Mouse (Mus musculus) liver, embryonic 16.5 days (tissue): ENCODE data around the gene Spock3. TPM values are rescaled to one million over a fixed set of nuclear protein-coding genes. Genes with fewer than 3 reads are reported as not detected.
"Not testable (repeated sequence)": the region's sequence is repeated elsewhere in the genome, so short reads cannot be mapped to it uniquely, and the experiment has no call there.

ENCODE experiments used
- ATAC-seq: fragments of 200-750 bp; cut with Nextera tagmentation; 2 replicates; pipeline ENCODE4 v1.8.0; 2017; ENCODE audit warnings: low read depth, mild to moderate bottlenecking, moderate number of reproducible peaks, moderate library complexity
- H3K27ac ChIP-seq: fragments of 300-500 bp; sonication (generic); 2 replicates; pipeline ENCODE4 v1.5.1; 2014; ENCODE audit warnings: mild to moderate bottlenecking, low read length
- H3K27me3 ChIP-seq: fragments of 300-500 bp; sonication (generic); 2 replicates; pipeline ENCODE4 v1.6.1; 2014; ENCODE audit warnings: low read depth, low read length, mixed read lengths; ENCODE audit not compliant: control insufficient read depth, insufficient read depth
- H3K36me3 ChIP-seq: fragments of 300-500 bp; sonication (generic); 2 replicates; pipeline ENCODE4 v1.6.1; 2014; ENCODE audit warnings: mild to moderate bottlenecking; ENCODE audit not compliant: control insufficient read depth, insufficient read depth
- H3K4me1 ChIP-seq: fragments of 300-500 bp; sonication (generic); 2 replicates; pipeline ENCODE4 v1.6.1; 2014; ENCODE audit warnings: low read depth, low read length, mixed read lengths; ENCODE audit not compliant: control insufficient read depth
- H3K4me2 ChIP-seq: fragments of 300-500 bp; sonication (generic); 2 replicates; pipeline ENCODE4 v1.6.1; 2014; ENCODE audit warnings: low read depth, low read length, mixed read lengths
- H3K4me3 ChIP-seq: fragments of 300-500 bp; sonication (generic); 2 replicates; pipeline ENCODE4 v1.5.1; 2014; ENCODE audit warnings: low read depth, mild to moderate bottlenecking, low read length
- H3K9ac ChIP-seq: fragments of 300-500 bp; sonication (generic); 2 replicates; pipeline ENCODE4 v1.6.1; 2014; ENCODE audit warnings: low read depth, low read length
- H3K9me3 ChIP-seq: fragments of 300-500 bp; sonication (generic); replicated peaks from 2 replicates; pipeline ENCODE4 v1.6.1; 2016; ENCODE audit warnings: low read length; ENCODE audit not compliant: control insufficient read depth
- WGBS: fragments of 180-500 bp; shearing (Covaris S2); extraction: QIAGEN DNeasy Blood & Tissue Kit; methylation state at CpG from one replicate; pipeline ENCODE4 v1.1.7; 2014; ENCODE audit not compliant: insufficient replicate concordance; 5-methylcytosine and 5-hydroxymethylcytosine counted together
- polyA plus RNA-seq: library from polyadenylated mRNA; unstranded; fragments of >200 nt; fragmentation: Nextera tagmentation; extraction: Ambion mirVana; gene quantifications from 2 replicates; pipeline ENCODE4 v1.2.1, GENCODE M21; 2015

Gene Spock3
- polyA plus RNA-seq, 1 experiment from 2014 or later, result 0.12 TPM

DNA sequence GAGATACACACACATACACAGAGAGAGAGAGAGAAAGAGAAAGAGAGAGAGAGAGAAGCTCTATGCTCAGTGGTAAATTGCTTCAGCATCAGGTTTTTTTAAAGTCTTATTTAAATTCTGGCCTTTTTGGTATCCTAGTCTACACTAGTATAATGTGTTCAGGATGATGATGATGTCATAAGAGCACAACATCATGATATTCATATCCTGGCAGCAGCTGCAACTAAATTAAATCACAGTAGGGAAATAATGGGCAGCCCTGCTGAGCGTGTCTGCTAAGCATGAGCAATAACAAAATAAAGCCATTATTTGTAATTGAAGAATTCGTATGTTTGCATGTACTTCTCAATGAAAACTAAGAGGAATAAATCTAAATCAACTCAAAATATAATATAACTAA is 169.7 kb downstream of the Spock3 start:
- 51% methylated on average over 2 of the region's 2 CpGs for WGBS
- Histone ChIP-seq H3K9me3 (no peaks in the 10 kb centered on the region), H3K4me3 (no peak overlapping the region), H3K36me3 (no peaks in the 10 kb centered on the region), H3K4me2 (no peak overlapping the region), H3K9ac (no peak overlapping the region), H3K27ac (no peak overlapping the region), H3K27me3 (no peaks in the 10 kb centered on the region), H3K4me1 (no peaks in the 10 kb centered on the region)
- no peak for ATAC-seq

DNA sequence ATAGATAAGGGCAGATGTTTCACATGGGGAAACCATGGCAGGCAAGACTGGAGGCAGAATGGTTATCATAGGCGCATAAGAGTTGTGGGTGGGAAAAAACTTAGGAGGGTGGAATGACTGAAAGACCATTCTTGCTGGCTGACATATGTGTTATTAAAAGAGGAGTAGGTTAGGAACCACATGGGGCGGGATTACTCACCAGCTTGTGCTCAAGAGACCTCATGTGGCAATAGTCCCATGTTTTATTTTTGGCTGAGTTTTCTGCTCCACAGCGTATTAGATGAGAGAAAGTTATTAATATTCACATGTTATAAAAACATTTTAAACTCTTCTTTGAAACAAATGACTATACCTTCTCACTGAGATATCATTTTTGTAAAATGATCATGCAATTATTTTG is 184.6 kb downstream of the Spock3 start:
- no peaks in the 10 kb centered on the region for H3K4me1 ChIP-seq
- no peak overlapping the region for H3K4me3 ChIP-seq
- H3K9me3 ChIP-seq, result no peaks in the 10 kb centered on the region
- H3K4me2 ChIP-seq, result no peak overlapping the region
- ATAC-seq, result no peak
- no peak overlapping the region for H3K9ac ChIP-seq
- no peaks in the 10 kb centered on the region for H3K36me3 ChIP-seq
- 65% methylated on average over 3 of the region's 3 CpGs for WGBS
- no peaks in the 10 kb centered on the region for H3K27me3 ChIP-seq
- no peak overlapping the region for H3K27ac ChIP-seq

DNA sequence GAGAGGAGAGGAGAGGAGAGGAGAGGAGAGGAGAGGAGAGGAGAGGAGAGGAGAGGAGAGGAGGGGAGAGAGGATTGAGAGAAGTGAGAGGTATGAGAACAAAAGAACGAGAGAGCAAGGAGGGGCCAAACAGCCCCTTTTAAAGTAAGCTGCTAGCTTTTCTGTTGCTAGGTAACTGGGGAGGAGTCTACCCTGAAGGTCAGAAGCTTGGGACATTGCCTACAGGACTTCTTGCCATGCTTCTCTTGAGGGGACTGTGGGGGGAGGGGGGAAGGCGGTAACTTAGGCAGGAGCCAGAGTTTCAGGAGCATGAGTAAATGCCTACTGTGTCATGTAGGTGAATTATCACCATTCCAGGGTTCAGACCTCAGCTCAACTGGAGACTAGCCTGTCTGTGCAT is 213.1 kb downstream of the Spock3 start:
- H3K27ac ChIP-seq, H3K4me3 ChIP-seq, H3K9ac ChIP-seq, H3K4me2 ChIP-seq, H3K9me3 ChIP-seq, H3K4me1 ChIP-seq, H3K27me3 ChIP-seq, ATAC-seq, H3K36me3 ChIP-seq: not testable (repeated sequence)
- 63% methylated on average over 2 of the region's 2 CpGs for WGBS

DNA sequence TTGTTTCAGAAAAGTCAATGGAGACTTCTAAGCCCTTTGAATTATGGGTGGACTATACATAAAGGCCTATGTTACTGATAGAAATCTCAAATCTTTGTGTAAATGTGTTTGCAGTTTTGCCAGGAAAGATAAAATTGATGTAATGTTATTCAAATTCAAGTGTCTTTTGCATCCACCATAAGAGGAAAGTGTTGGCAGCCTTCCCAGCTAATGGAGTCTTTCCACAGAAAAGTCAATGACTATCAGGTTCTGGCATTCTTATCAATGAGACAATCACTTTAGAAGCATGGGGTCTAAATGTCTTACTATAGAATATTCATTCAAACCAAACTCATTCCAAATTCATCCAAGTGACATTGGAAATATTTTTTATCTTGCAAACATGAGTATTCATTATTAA is 214.5 kb downstream of the Spock3 start:
- Histone ChIP-seq H3K9me3 (no peaks in the 10 kb centered on the region), H3K27ac (no peak overlapping the region), H3K4me1 (no peaks in the 10 kb centered on the region), H3K4me3 (no peak overlapping the region), H3K9ac (no peak overlapping the region), H3K4me2 (no peak overlapping the region), H3K36me3 (no peaks in the 10 kb centered on the region), H3K27me3 (no peaks in the 10 kb centered on the region)
- ATAC-seq, result no peak

- no peak overlapping the region for H3K9ac ChIP-seq
- no peak overlapping the region for H3K27ac ChIP-seq
- no peaks in the 10 kb centered on the region for H3K36me3 ChIP-seq
- no peaks in the 10 kb centered on the region for H3K9me3 ChIP-seq
- no peak overlapping the region for H3K4me3 ChIP-seq
- no peaks in the 10 kb centered on the region for H3K27me3 ChIP-seq
- ATAC-seq, result no peak
- H3K4me1 ChIP-seq, result no peaks in the 10 kb centered on the region
- H3K4me2 ChIP-seq, result no peak overlapping the region
These were observed 219.1 kb downstream of the Spock3 start for GRCm38 (mm10) chr8:63169956-63170355.

- Histone ChIP-seq H3K4me2 (no peak overlapping the region), H3K4me1 (no peaks in the 10 kb centered on the region), H3K4me3 (no peak overlapping the region), H3K27me3 (no peaks in the 10 kb centered on the region), H3K9ac (no peak overlapping the region), H3K27ac (no peak overlapping the region), H3K9me3 (no peaks in the 10 kb centered on the region), H3K36me3 (no peaks in the 10 kb centered on the region)
- no peak for ATAC-seq
- WGBS, result 80% methylated on average over 1 of the region's 1 CpGs
These were observed 230.5 kb downstream of the Spock3 start for GRCm38 (mm10) chr8:63181272-63181671.

DNA sequence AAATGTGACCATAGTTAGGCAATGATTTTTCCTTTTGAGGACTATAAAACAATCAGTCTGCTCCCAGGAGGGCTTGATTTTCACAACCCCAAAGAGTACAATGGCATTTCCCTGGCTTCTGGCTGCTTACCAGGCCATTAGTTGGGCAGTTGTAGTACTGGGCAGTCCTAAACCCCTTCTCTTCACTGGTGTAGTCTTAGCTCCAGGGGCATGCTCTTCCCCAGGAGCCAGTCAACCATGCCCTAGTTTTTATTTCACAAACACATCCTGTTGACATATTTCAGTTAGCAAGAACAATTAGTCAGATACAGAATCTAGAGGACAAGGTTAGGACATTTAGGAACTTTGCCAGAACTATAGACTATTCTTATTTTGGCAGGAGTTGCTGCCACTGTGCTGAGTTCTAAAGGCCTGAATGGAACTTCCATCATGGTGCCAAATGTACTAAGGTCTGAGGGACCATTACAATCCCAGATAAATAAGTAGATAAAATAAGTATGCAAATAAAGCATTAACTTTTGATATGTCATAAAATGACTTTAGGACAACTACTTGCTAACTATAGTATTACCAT is 308.1 kb downstream of the Spock3 start:
- no peak overlapping the region for H3K4me3 ChIP-seq
- H3K36me3 ChIP-seq, result no peaks in the 10 kb centered on the region
- no peaks in the 10 kb centered on the region for H3K9me3 ChIP-seq
- H3K27ac ChIP-seq, result no peak overlapping the region
- no peak for ATAC-seq
- H3K9ac ChIP-seq, result no peak overlapping the region
- H3K27me3 ChIP-seq, result no peaks in the 10 kb centered on the region
- no peak overlapping the region for H3K4me2 ChIP-seq
- H3K4me1 ChIP-seq, result no peaks in the 10 kb centered on the region

DNA sequence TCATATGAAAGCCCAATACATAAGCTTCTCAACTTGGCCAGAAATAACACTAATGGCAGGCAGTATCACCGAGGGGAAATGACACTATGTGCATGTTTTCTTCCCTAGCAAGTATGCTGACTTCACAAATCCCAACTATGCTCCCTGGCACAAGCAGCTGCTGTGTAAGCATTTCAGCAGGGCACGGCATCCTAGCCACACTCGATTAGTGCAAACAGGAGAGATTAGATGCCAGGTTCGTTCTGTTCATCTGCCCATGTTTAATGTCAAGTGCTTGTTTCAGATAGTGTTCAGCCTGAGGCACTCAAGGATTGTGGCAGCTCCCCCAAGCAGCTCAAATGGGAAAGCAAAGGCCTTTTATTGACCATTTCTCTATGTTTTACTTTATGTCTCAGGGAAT is 311.7 kb downstream of the Spock3 start:
- 57% methylated on average over 4 of the region's 4 CpGs for WGBS
- H3K9me3 ChIP-seq, result no peaks in the 10 kb centered on the region
- no peaks in the 10 kb centered on the region for H3K36me3 ChIP-seq
- H3K4me1 ChIP-seq, result no peaks in the 10 kb centered on the region
- no peak overlapping the region for H3K4me3 ChIP-seq
- H3K9ac ChIP-seq, result no peak overlapping the region
- H3K27me3 ChIP-seq, result no peaks in the 10 kb centered on the region
- no peak for ATAC-seq
- no peak overlapping the region for H3K27ac ChIP-seq
- no peak overlapping the region for H3K4me2 ChIP-seq

DNA sequence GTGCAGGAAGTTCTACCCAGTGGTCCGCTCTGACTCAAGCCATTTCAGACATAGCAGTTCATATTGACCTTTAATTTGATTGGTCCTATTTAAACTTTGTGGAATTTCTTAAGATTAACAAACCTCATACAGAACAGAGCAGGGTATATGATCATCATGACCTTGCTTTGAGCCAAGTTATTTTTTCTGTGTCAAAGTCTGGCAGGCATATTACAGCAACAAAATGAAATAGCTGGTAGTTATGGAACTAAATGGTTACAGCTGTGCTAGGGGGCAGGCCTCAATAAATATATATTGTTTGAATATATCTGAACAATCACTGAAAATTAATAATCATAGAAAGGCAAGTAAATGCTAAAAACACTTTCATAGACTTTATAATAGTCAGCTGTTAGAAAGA is 384.6 kb downstream of the Spock3 start:
- H3K4me2 ChIP-seq, result no peak overlapping the region
- H3K4me1 ChIP-seq, result no peaks in the 10 kb centered on the region
- H3K36me3 ChIP-seq, result no peaks in the 10 kb centered on the region
- no peaks in the 10 kb centered on the region for H3K9me3 ChIP-seq
- no peak overlapping the region for H3K9ac ChIP-seq
- 79% methylated on average over 1 of the region's 1 CpGs for WGBS
- no peaks in the 10 kb centered on the region for H3K27me3 ChIP-seq
- no peak for ATAC-seq
- no peak overlapping the region for H3K27ac ChIP-seq
- no peak overlapping the region for H3K4me3 ChIP-seq

- H3K4me1 ChIP-seq, result no peaks in the 10 kb centered on the region
- no peaks in the 10 kb centered on the region for H3K36me3 ChIP-seq
- no peak overlapping the region for H3K4me3 ChIP-seq
- 55% methylated on average over 6 of the region's 6 CpGs for WGBS
- ATAC-seq, result no peak
- H3K9ac ChIP-seq, result no peak overlapping the region
- no peak overlapping the region for H3K27ac ChIP-seq
- no peak overlapping the region for H3K4me2 ChIP-seq
- no peaks in the 10 kb centered on the region for H3K27me3 ChIP-seq
- no peaks in the 10 kb centered on the region for H3K9me3 ChIP-seq
These were observed 417.8 kb downstream of the Spock3 start for GRCm38 (mm10) chr8:63368580-63368979.
